Mouse (Mus musculus): ENCODE results near the gene Cd80.

GRCm38 (mm10) chr16:38433514-38433913 is 21.8 kb upstream of the Cd80 start:
- TF ChIP-seq CTCF (IDR thresholded peaks at IDR 0.05; ENCODE audit: low read depth) (no peak), EP300 (IDR thresholded peaks at IDR 0.05; ENCODE audit: low read depth) (no peak)

Measured in liver, embryonic 14.5 days (tissue).